Mouse (Mus musculus) stomach, postnatal 0 days (tissue): ENCODE measurements around the gene Frrs1l. TPM values are rescaled to one million over a fixed set of nuclear protein-coding genes. Genes with fewer than 3 reads are reported as not detected.

Source experiments
- ATAC-seq: fragments of 200-750 bp; cut with Nextera tagmentation; 2 replicates; pipeline ENCODE4 v1.8.0; 2017; ENCODE audit not compliant: low FRiP score, low TSS enrichment
- DNase-seq: peaks from one replicate; pipeline ENCODE4 v3.0.0-alpha.2; 2016; ENCODE audit warnings: low spot score
- H3K27ac ChIP-seq: fragments of 300-500 bp; sonication (generic); replicated peaks from 2 replicates; pipeline ENCODE4 v1.5.1; 2014; ENCODE audit warnings: mild to moderate bottlenecking, control low read depth
- H3K27me3 ChIP-seq: fragments of 300-500 bp; sonication (generic); 2 replicates; pipeline ENCODE4 v1.6.1; 2014; ENCODE audit warnings: low read length; ENCODE audit not compliant: control insufficient read depth, insufficient read depth
- H3K36me3 ChIP-seq: fragments of 300-500 bp; sonication (generic); 2 replicates; pipeline ENCODE4 v1.6.1; 2014; ENCODE audit warnings: low read length, mixed read lengths; ENCODE audit not compliant: control insufficient read depth, insufficient read depth
- H3K4me1 ChIP-seq: fragments of 300-500 bp; sonication (generic); replicated peaks from 2 replicates; pipeline ENCODE4 v1.6.1; 2014; ENCODE audit warnings: antibody characterized with exemption; ENCODE audit not compliant: control insufficient read depth, insufficient read depth
- H3K4me2 ChIP-seq: fragments of 300-500 bp; sonication (generic); replicated peaks from 2 replicates; pipeline ENCODE4 v1.6.1; 2014; ENCODE audit warnings: low read depth, mild to moderate bottlenecking, control low read depth, moderate library complexity
- H3K4me3 ChIP-seq: fragments of 300-500 bp; sonication (generic); 2 replicates; pipeline ENCODE4 v1.5.1; 2014; ENCODE audit warnings: low read depth, low read length, control low read depth
- H3K9ac ChIP-seq: fragments of 300-500 bp; sonication (generic); 2 replicates; pipeline ENCODE4 v1.6.1; 2014; ENCODE audit warnings: mild to moderate bottlenecking, low read length, control low read depth, mixed read lengths
- H3K9me3 ChIP-seq: fragments of 300-500 bp; sonication (generic); 2 replicates; pipeline ENCODE4 v1.6.1; 2016; ENCODE audit warnings: low read length; ENCODE audit not compliant: control insufficient read depth
- CTCF ChIP-seq: IDR thresholded peaks from 2 replicates; pipeline ENCODE4 v1.5.1; 2016; ENCODE audit warnings: antibody characterized with exemption, low read depth, mild to moderate bottlenecking, moderate library complexity
- EP300 ChIP-seq: optimal IDR thresholded peaks from 2 replicates; pipeline ENCODE3; 2016; ENCODE audit warnings: antibody characterized with exemption
- WGBS: fragments of 180-500 bp; shearing (Covaris S2); extraction: QIAGEN DNeasy Blood & Tissue Kit; methylation state at CpG from one replicate; pipeline ENCODE4 v1.1.7; 2014; 5-methylcytosine and 5-hydroxymethylcytosine counted together
- polyA plus RNA-seq: library from polyadenylated mRNA; unstranded; fragments of >200 nt; fragmentation: Nextera tagmentation; extraction: Ambion mirVana; gene quantifications from 2 replicates; pipeline ENCODE4 v1.2.1, GENCODE M21; 2015

Gene Frrs1l
- polyA plus RNA-seq, 1 experiment from 2014 or later, result 0.21 TPM

- Histone ChIP-seq H3K4me3 (no peak overlapping the region), H3K36me3 (peaks cover 10% of the 10 kb centered on the region), H3K27me3 (no peaks in the 10 kb centered on the region), H3K9me3 (no peaks in the 10 kb centered on the region), H3K27ac (no peak overlapping the region), H3K4me2 (no peak overlapping the region), H3K4me1 (no peaks in the 10 kb centered on the region), H3K9ac (no peak overlapping the region)
- 84% methylated on average over 15 of the region's 15 CpGs for WGBS
- DNase-seq (no peak), ATAC-seq (no peak)
- no peak for TF ChIP-seq EP300
- TF ChIP-seq CTCF, result no peak
Measured at GRCm38 (mm10) chr4:56915732-56916325, 74.4 kb downstream of the Frrs1l start.

GRCm38 (mm10) chr4:56914761-56915160, 75.4 kb downstream of the Frrs1l start:
- no peak overlapping the region for H3K27ac ChIP-seq
- no peak overlapping the region for H3K4me2 ChIP-seq
- peaks cover 15% of the 10 kb centered on the region for H3K36me3 ChIP-seq
- ATAC-seq (no peak), DNase-seq (no peak)
- no peak for TF ChIP-seq EP300
- no peak for TF ChIP-seq CTCF
- no peak overlapping the region for H3K4me3 ChIP-seq
- H3K27me3 ChIP-seq, result no peaks in the 10 kb centered on the region
- H3K9ac ChIP-seq, result no peak overlapping the region
- H3K4me1 ChIP-seq, result no peaks in the 10 kb centered on the region
- no peaks in the 10 kb centered on the region for H3K9me3 ChIP-seq
- 89% methylated on average over 1 of the region's 1 CpGs for WGBS

GRCm38 (mm10) chr4:56914338-56914737, 75.9 kb downstream of the Frrs1l start:
- Histone ChIP-seq H3K9ac (no peak overlapping the region), H3K27ac (no peak overlapping the region), H3K36me3 (peaks cover 15% of the 10 kb centered on the region), H3K27me3 (no peaks in the 10 kb centered on the region), H3K4me1 (no peaks in the 10 kb centered on the region), H3K4me3 (no peak overlapping the region), H3K4me2 (no peak overlapping the region), H3K9me3 (no peaks in the 10 kb centered on the region)
- TF ChIP-seq CTCF, result no peak
- no peak for TF ChIP-seq EP300
- DNase-seq (no peak), ATAC-seq (no peak)
- WGBS, result 83% methylated on average over 6 of the region's 6 CpGs

GRCm38 (mm10) chr4:56912382-56913001, 77.7 kb downstream of the Frrs1l start:
- Histone ChIP-seq H3K27ac (no peak overlapping the region), H3K36me3 (peaks cover 15% of the 10 kb centered on the region), H3K4me2 (no peak overlapping the region), H3K27me3 (no peaks in the 10 kb centered on the region), H3K9ac (no peak overlapping the region), H3K4me1 (no peaks in the 10 kb centered on the region), H3K4me3 (no peak overlapping the region), H3K9me3 (no peaks in the 10 kb centered on the region)
- ATAC-seq (no peak), DNase-seq (no peak)
- no peak for TF ChIP-seq EP300
- TF ChIP-seq CTCF, result no peak
- WGBS, result 84% methylated on average over 7 of the region's 7 CpGs

GRCm38 (mm10) chr4:56909568-56909967, 80.6 kb downstream of the Frrs1l start:
- Histone ChIP-seq H3K9me3 (no peaks in the 10 kb centered on the region), H3K27me3 (no peaks in the 10 kb centered on the region), H3K4me1 (no peaks in the 10 kb centered on the region), H3K36me3 (peaks cover 12% of the 10 kb centered on the region; the same call in 1 of the 2 replicates), H3K27ac (no peak overlapping the region), H3K4me2 (no peak overlapping the region), H3K9ac (no peak overlapping the region), H3K4me3 (no peak overlapping the region)
- DNase-seq (no peak), ATAC-seq (no peak)
- TF ChIP-seq EP300, result peak; percentile 30
- TF ChIP-seq CTCF, result no peak
- WGBS, result 69% methylated on average over 3 of the region's 3 CpGs

- TF ChIP-seq CTCF (no peak), EP300 (no peak)
- peaks cover 20% of the 10 kb centered on the region for H3K36me3 ChIP-seq
- no peak overlapping the region for H3K9ac ChIP-seq
- H3K27me3 ChIP-seq, result no peaks in the 10 kb centered on the region
- no peak overlapping the region for H3K4me3 ChIP-seq
- no peak for DNase-seq
- H3K4me2 ChIP-seq, result no peak overlapping the region
- WGBS, result 82% methylated on average over 5 of the region's 5 CpGs
- no peaks in the 10 kb centered on the region for H3K4me1 ChIP-seq
- H3K27ac ChIP-seq, result no peak overlapping the region
- no peaks in the 10 kb centered on the region for H3K9me3 ChIP-seq
- no peak for ATAC-seq
Measured at GRCm38 (mm10) chr4:56907671-56908070, 82.5 kb downstream of the Frrs1l start.

Other genes with a start within 250 kb of the Frrs1l start
- gene Actl7b, start 248.9 kb downstream of the Frrs1l start, polyA plus RNA-seq, result not detected in 2 replicates
- not detected in 2 replicates for gene Actl7a, start 247.0 kb downstream of the Frrs1l start, polyA plus RNA-seq
- gene Elp1, start 188.1 kb downstream of the Frrs1l start, polyA plus RNA-seq, result 10.3 and 11.3 TPM in 2 replicates
- gene Fam206a, start 188.0 kb downstream of the Frrs1l start, polyA plus RNA-seq, result 4.5 and 4.9 TPM in 2 replicates
- 9.2 and 9.3 TPM in 2 replicates for gene Ctnnal1, start 125.2 kb downstream of the Frrs1l start, polyA plus RNA-seq
- 4.0 and 4.9 TPM in 2 replicates for gene Tmem245, start 43.0 kb downstream of the Frrs1l start, polyA plus RNA-seq
- 23.0 and 23.5 TPM in 2 replicates for gene Epb41l4b, start 153.0 kb upstream of the Frrs1l start, polyA plus RNA-seq